Mouse (Mus musculus) small intestine, adult 2 months (tissue): ENCODE results near the gene Rhno1. TPM values are rescaled to one million over a fixed set of nuclear protein-coding genes. Genes with fewer than 3 reads are reported as not detected.

Experiments used
- H3K27ac ChIP-seq: fragments of 200-500 bp; 2 replicates; pipeline ENCODE4 v1.5.1; 2012; ENCODE audit warnings: low read depth, low read length, control low read depth, inconsistent platforms; ENCODE audit not compliant: insufficient read depth
- H3K27me3 ChIP-seq: fragments of 200-500 bp; 2 replicates; pipeline ENCODE4 v1.6.1; 2012; ENCODE audit warnings: mild to moderate bottlenecking, moderate library complexity, low read length, inconsistent platforms; ENCODE audit not compliant: control insufficient read depth, insufficient read depth
- H3K36me3 ChIP-seq: fragments of 200-500 bp; 2 replicates; pipeline ENCODE4 v1.6.1; 2012; ENCODE audit warnings: mild to moderate bottlenecking, low read length, control low read depth, inconsistent platforms; ENCODE audit not compliant: control insufficient read depth, insufficient read depth
- H3K4me1 ChIP-seq: fragments of 200-500 bp; 2 replicates; pipeline ENCODE4 v1.6.1; 2012; ENCODE audit warnings: low read length, inconsistent platforms, mixed read lengths; ENCODE audit not compliant: control insufficient read depth, insufficient read depth, insufficient read length
- H3K4me3 ChIP-seq: fragments of 200-500 bp; 2 replicates; pipeline ENCODE4 v1.5.1; 2012; ENCODE audit warnings: low read depth, mild to moderate bottlenecking, control low read depth, inconsistent platforms, low read length, moderate library complexity
- CTCF ChIP-seq: fragments of 200-500 bp; IDR thresholded peaks from 2 replicates; pipeline ENCODE4 v1.5.1; 2012; ENCODE audit warnings: low read depth, mild to moderate bottlenecking, control low read depth, inconsistent platforms, low read length, moderate library complexity, mixed read lengths; ENCODE audit not compliant: insufficient replicate concordance, insufficient read length; ENCODE audit errors: extremely low read depth
- POLR2A ChIP-seq: fragments of 200-500 bp; IDR thresholded peaks from 2 replicates; pipeline ENCODE4 v1.6.1; 2012; ENCODE audit warnings: low read depth, mild to moderate bottlenecking, control low read depth, inconsistent platforms, low read length, moderate library complexity
- WGBS: fragments of 180-500 bp; shearing (Covaris S2); methylation state at CpG from one replicate; pipeline ENCODE4 v1.1.7; 2018; 5-methylcytosine and 5-hydroxymethylcytosine counted together
- polyA plus RNA-seq: library from polyadenylated mRNA; depleted of rRNA; stranded (reverse); fragments of >200 nt; gene quantifications from 2 replicates; pipeline ENCODE4 v1.2.3, GENCODE M21; 2012; rRNA removed

Gene Rhno1
- 7.2 and 11.2 TPM in 2 replicates for polyA plus RNA-seq

- WGBS: under 1% methylated on average over 76 of the region's 76 CpGs
- no peak for TF ChIP-seq CTCF
- TF ChIP-seq POLR2A: no peak
- H3K4me1 ChIP-seq: peaks cover 3% of the 10 kb centered on the region; the same call in 1 of the 2 replicates
Measured at GRCm38 (mm10) chr6:128362381-128363006, at the start of gene Rhno1, which contains the start of gene Foxm1. TSS of gene Rhno1 (minus strand) at chr6:128362911. TSS of gene Foxm1 (plus strand) at chr6:128362967.

DNA sequence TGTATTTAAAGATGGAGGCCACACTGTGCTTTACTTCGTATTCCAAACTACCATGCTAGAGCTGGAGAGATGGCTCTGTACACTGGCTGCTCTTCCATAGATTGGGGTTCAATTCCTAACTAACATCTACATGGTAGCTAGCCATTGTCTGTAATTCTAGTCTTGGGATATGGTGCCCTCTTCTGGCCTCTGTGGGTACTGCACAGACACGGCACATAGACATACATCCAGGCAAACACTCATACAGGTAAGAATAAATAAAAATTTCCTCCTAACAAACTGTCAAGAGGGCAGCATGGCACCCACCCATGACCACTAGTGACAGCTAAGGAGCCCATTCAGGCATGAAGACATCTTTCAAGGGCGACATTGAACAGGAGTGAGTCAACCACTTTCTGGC is 48.4 kb upstream of the Rhno1 start:
- no peaks in the 10 kb centered on the region for H3K27me3 ChIP-seq
- TF ChIP-seq POLR2A (no peak), CTCF (peak; percentile 49; the same call in 1 of the 2 replicates)
- no peak overlapping the region for H3K27ac ChIP-seq
- H3K4me1 ChIP-seq: no peaks in the 10 kb centered on the region
- 15% methylated on average over 3 of the region's 3 CpGs for WGBS
- H3K4me3 ChIP-seq: no peak overlapping the region
- peaks cover 33% of the 10 kb centered on the region for H3K36me3 ChIP-seq

More at GRCm38 (mm10) chr6:128362381-128363006, at the start of gene Rhno1, which contains the start of gene Foxm1:
- H3K27ac ChIP-seq: peak within 1 kb of the TSS; percentile 55
- peak within 1 kb of the TSS; percentile 78 for H3K4me3 ChIP-seq
- H3K36me3 ChIP-seq: peaks cover 14% of the 10 kb centered on the region
- H3K27me3 ChIP-seq: no peaks in the 10 kb centered on the region

DNA sequence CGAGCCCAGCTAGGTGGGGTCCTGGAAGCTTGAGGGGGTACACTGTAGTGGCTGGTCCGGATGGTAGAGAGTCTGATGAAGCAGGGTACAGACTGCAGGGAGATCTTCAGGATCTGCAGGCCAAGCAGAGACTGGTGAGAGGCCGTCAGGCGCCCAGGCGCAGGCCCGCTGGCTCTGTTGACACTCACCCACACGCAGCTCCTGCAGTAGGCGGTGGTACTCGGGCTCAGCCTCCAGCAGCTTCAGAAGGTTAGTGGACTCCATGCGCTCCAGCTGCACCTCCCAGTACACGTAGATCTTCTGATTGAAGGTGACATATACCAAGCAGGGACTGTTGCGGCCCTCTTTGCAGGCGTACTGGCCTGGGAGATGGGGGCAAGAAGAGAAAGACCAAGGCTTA is 47.6 kb upstream of the Rhno1 start:
- no peak overlapping the region for H3K4me3 ChIP-seq
- no peaks in the 10 kb centered on the region for H3K4me1 ChIP-seq
- no peaks in the 10 kb centered on the region for H3K27me3 ChIP-seq
- peaks cover 31% of the 10 kb centered on the region for H3K36me3 ChIP-seq
- TF ChIP-seq POLR2A (no peak), CTCF (no peak)
- WGBS: 98% methylated on average over 13 of the region's 13 CpGs
- no peak overlapping the region for H3K27ac ChIP-seq

DNA sequence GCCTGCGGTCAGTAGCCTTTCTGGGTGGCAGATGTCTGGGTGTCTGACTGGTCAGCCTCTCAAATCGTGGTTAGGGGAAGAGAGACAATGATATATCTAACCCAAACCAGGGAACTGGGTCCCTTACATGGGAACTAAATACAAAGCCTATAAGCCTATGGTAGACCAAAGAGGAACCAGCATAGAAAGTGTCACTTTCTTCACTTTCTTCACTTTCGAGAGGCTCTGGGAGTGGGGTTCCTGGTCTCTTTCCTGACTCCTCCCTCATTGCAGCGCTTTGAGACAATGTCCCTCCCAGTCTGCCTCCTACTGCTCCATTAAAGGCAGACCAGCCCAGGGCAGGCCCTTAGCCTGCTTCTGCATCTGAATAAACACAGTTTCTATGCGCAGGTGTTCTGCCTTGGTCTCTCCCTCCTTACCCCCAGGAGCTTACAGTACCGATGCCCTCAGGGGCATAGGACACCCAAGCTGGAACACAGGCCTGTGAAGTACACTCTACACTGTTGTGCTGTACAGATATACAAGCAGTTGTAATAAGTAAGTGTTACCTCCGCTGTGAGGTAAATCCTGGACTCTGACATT is 45.9 kb upstream of the Rhno1 start:
- no peak overlapping the region for H3K4me3 ChIP-seq
- no peak overlapping the region for H3K27ac ChIP-seq
- 87% methylated on average over 7 of the region's 7 CpGs for WGBS
- TF ChIP-seq POLR2A (no peak), CTCF (no peak)
- no peaks in the 10 kb centered on the region for H3K27me3 ChIP-seq
- H3K4me1 ChIP-seq: no peaks in the 10 kb centered on the region
- H3K36me3 ChIP-seq: peaks cover 31% of the 10 kb centered on the region

DNA sequence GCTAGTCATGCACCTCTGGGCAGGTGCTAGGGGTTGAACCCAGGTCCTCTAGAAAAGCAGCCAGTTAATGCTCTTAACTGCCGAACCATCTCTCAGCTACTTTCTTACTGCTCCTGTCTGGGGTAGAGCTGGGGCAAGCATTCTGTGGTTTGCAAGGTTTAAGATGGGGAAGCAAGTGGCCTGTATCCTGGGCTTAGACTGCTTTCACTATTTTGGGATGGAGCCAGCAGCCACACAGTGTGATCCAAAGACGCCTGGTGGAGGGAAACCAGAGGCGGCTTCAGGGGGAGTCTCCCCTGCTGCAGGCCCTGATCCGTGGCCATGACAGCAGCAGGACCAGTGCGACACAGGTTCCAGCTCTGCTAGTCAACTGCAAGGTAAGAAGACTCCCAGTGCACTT is 42.0 kb upstream of the Rhno1 start:
- 51% methylated on average over 5 of the region's 5 CpGs for WGBS
- no peak for TF ChIP-seq POLR2A
- no peak for TF ChIP-seq CTCF

DNA sequence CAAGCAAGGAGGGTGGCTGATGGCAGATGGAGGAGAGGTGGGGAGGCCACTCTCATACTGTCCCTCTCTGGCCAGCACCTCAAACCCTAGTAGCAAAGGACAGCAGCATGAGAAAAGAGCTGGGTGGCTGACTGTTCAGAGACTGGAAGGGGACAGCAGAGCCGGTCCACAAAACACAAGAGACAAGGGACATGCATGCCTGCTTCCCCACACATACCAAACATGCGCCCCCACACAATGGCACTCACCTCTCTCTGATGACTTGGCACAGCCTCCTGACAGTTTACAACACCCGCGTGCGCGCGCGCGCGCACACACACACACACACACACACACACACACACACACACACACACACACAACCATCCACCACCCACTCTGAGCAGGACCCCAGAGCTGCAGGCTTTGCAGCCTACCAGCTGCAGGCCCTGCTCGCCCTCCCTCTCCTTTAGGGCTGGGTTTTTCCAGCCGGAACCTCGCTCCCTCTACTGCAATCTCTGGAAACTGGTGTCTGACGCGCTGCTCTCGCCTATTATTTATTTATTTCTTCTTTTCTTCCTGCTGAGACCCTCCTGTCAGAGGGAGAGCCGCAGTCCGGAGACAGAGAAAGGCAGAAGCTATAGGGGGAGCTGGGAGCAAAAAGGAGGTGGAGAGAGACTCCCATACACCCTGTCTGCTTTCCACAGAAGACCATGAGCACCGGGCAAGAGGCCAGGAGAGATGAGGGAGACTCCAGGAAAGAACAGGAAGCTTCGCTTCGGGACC is 36.9 kb upstream of the Rhno1 start:
- H3K27ac ChIP-seq: no peak overlapping the region
- no peaks in the 10 kb centered on the region; the same call in 1 of the 2 replicates for H3K27me3 ChIP-seq
- no peak for TF ChIP-seq POLR2A
- TF ChIP-seq CTCF: no peak
- WGBS: 26% methylated on average over 21 of the region's 21 CpGs
- H3K36me3 ChIP-seq: no peaks in the 10 kb centered on the region
- peaks cover 4% of the 10 kb centered on the region; the same call in 1 of the 2 replicates for H3K4me1 ChIP-seq
- peak overlapping the region; percentile 40 for H3K4me3 ChIP-seq

More for the DNA sequence above, 42.0 kb upstream of the Rhno1 start:
- no peak overlapping the region for H3K4me3 ChIP-seq
- H3K36me3 ChIP-seq: peaks cover 13% of the 10 kb centered on the region
- H3K27me3 ChIP-seq: no peaks in the 10 kb centered on the region
- H3K27ac ChIP-seq: no peak overlapping the region
- no peaks in the 10 kb centered on the region for H3K4me1 ChIP-seq

GRCm38 (mm10) chr6:128398996-128399395 is 36.3 kb upstream of the Rhno1 start, which contains the start of gene Nrip2:
TSS of gene Nrip2 (plus strand) at chr6:128399296.
- Histone ChIP-seq H3K27me3 (no peaks in the 10 kb centered on the region; the same call in 1 of the 2 replicates), H3K27ac (no peak within 1 kb of the TSS), H3K4me3 (peak within 1 kb of the TSS; percentile 40), H3K36me3 (no peaks in the 10 kb centered on the region), H3K4me1 (peaks cover 4% of the 10 kb centered on the region; the same call in 1 of the 2 replicates)
- TF ChIP-seq CTCF: no peak
- TF ChIP-seq POLR2A: no peak
- 73% methylated on average over 3 of the region's 3 CpGs for WGBS
